Mouse (Mus musculus) kidney, postnatal 0 days (tissue): ENCODE results near the gene Hspb9. TPM values are rescaled to one million over a fixed set of nuclear protein-coding genes. Genes with fewer than 3 reads are reported as not detected.

Experiments used
- ATAC-seq: fragments of 200-750 bp; cut with Nextera tagmentation; replicated peaks from 2 replicates; pipeline ENCODE4 v1.8.0; 2017; ENCODE audit warnings: low read depth, moderate number of reproducible peaks, moderate TSS enrichment, moderate library complexity; ENCODE audit not compliant: low FRiP score
- DNase-seq: peaks from one replicate; pipeline ENCODE4 v3.0.0-alpha.2; 2016; ENCODE audit warnings: low spot score
- H3K27ac ChIP-seq: fragments of 300-500 bp; sonication (generic); 2 replicates; pipeline ENCODE4 v1.5.1; 2014; ENCODE audit warnings: mild to moderate bottlenecking
- H3K27me3 ChIP-seq: fragments of 300-500 bp; sonication (generic); 2 replicates; pipeline ENCODE4 v1.6.1; 2014; ENCODE audit warnings: low read length, mixed read lengths; ENCODE audit not compliant: insufficient read depth
- H3K36me3 ChIP-seq: fragments of 300-500 bp; sonication (generic); 2 replicates; pipeline ENCODE4 v1.6.1; 2014; ENCODE audit warnings: low read length, mixed read lengths; ENCODE audit not compliant: insufficient read depth
- H3K4me1 ChIP-seq: fragments of 300-500 bp; sonication (generic); replicated peaks from 2 replicates; pipeline ENCODE4 v1.6.1; 2014; ENCODE audit warnings: antibody characterized with exemption, low read length, mixed read lengths; ENCODE audit not compliant: insufficient read depth
- H3K4me2 ChIP-seq: fragments of 300-500 bp; sonication (generic); 2 replicates; pipeline ENCODE4 v1.6.1; 2014; ENCODE audit warnings: mild to moderate bottlenecking, low read length, moderate library complexity, mixed read lengths
- H3K4me3 ChIP-seq: fragments of 300-500 bp; sonication (generic); replicated peaks from 2 replicates; pipeline ENCODE4 v1.5.1; 2014; ENCODE audit warnings: low read depth, low read length
- H3K9ac ChIP-seq: fragments of 300-500 bp; sonication (generic); 2 replicates; pipeline ENCODE4 v1.6.1; 2014; ENCODE audit warnings: low read depth, low read length
- H3K9me3 ChIP-seq: fragments of 300-500 bp; sonication (generic); replicated peaks from 2 replicates; pipeline ENCODE4 v1.6.1; 2016; ENCODE audit warnings: low read length, inconsistent platforms, mixed read lengths
- CTCF ChIP-seq: IDR thresholded peaks from 2 replicates; pipeline ENCODE4 v1.5.1; 2016; ENCODE audit warnings: antibody characterized with exemption, low read depth, mild to moderate bottlenecking, moderate library complexity
- WGBS: fragments of 180-500 bp; shearing (Covaris S2); extraction: QIAGEN DNeasy Blood & Tissue Kit; methylation state at CpG from one replicate; pipeline ENCODE4 v1.1.7; 2014; 5-methylcytosine and 5-hydroxymethylcytosine counted together
- polyA plus RNA-seq: library from polyadenylated mRNA; unstranded; fragments of >200 nt; fragmentation: Nextera tagmentation; extraction: Ambion mirVana; gene quantifications from 2 replicates; pipeline ENCODE4 v1.2.1, GENCODE M21; 2015

Gene Hspb9
- polyA plus RNA-seq, 1 experiment from 2014 or later = 0.37 TPM

GRCm38 (mm10) chr11:100722493-100723028, 8.9 kb downstream of the Hspb9 start:
- no peak for DNase-seq
- no peaks in the 10 kb centered on the region for H3K27me3 ChIP-seq
- no peak overlapping the region for H3K9ac ChIP-seq
- WGBS = 39% methylated on average over 2 of the region's 2 CpGs
- H3K36me3 ChIP-seq = peaks cover 12% of the 10 kb centered on the region
- H3K4me3 ChIP-seq = no peak overlapping the region
- peaks cover 15% of the 10 kb centered on the region; the same call in 1 of the 2 replicates for H3K4me1 ChIP-seq
- no peak overlapping the region for H3K4me2 ChIP-seq
- H3K9me3 ChIP-seq = no peaks in the 10 kb centered on the region
- TF ChIP-seq CTCF = no peak
- H3K27ac ChIP-seq = peak overlapping the region; percentile 70
- no peak for ATAC-seq

GRCm38 (mm10) chr11:100724919-100725512, 11.4 kb downstream of the Hspb9 start:
- DNase-seq (peak; percentile 59), ATAC-seq (no peak)
- Histone ChIP-seq H3K4me2 (no peak overlapping the region), H3K36me3 (no peaks in the 10 kb centered on the region), H3K27me3 (no peaks in the 10 kb centered on the region), H3K4me3 (no peak overlapping the region), H3K9me3 (no peaks in the 10 kb centered on the region), H3K27ac (peak overlapping the region; percentile 62), H3K4me1 (peaks cover 15% of the 10 kb centered on the region; the same call in 1 of the 2 replicates), H3K9ac (no peak overlapping the region)
- TF ChIP-seq CTCF = no peak
- WGBS = 34% methylated on average over 5 of the region's 5 CpGs

DNA sequence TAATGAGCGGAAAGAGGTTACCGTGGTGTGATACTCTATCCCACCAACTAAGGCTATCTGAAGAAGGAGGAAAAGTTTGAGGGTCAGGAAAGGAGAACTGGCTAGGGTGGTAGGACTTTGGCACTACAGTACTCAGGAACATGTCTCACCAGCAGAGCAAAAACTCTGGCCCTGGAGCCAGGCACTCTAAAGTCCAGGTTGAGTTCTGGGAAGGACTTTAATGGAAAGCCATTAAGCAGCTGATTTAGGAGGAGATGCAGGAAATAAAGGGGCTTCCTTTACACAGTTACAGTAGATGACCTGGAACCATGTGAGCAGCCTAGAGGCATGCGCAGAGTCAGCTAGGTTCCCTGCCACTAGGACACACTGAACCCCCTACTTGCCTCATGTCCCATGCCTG, 13.6 kb downstream of the Hspb9 start:
- H3K4me2 ChIP-seq = no peak overlapping the region
- peaks cover 9% of the 10 kb centered on the region; the same call in 1 of the 2 replicates for H3K4me1 ChIP-seq
- TF ChIP-seq CTCF = no peak
- no peaks in the 10 kb centered on the region for H3K36me3 ChIP-seq
- DNase-seq (no peak), ATAC-seq (no peak; the same call in 1 of the 2 replicates)
- no peak overlapping the region for H3K4me3 ChIP-seq
- H3K9me3 ChIP-seq = no peaks in the 10 kb centered on the region
- H3K9ac ChIP-seq = no peak overlapping the region
- no peak overlapping the region for H3K27ac ChIP-seq
- no peaks in the 10 kb centered on the region for H3K27me3 ChIP-seq
- WGBS = 79% methylated on average over 3 of the region's 3 CpGs

DNA sequence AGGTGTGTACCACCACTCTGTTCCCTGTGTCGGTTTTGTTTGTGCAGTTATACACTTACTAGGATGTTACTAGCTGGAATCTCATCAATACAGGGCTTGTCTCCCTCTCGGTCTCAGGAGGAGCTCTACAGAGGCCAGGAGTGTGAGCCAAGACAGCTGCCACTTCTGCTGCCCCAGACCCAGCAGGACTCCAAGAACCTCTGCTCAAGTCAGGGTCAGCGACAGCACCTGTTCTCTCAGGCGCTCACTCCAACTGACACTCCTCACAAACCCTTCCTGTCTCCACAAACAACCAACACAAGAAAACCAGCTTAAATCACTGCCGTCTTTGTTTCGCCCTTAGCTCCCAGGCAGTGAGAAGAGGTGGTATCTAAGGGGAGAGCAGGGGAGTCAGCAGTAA, 15.0 kb downstream of the Hspb9 start:
- Histone ChIP-seq H3K4me3 (no peak overlapping the region), H3K27me3 (no peaks in the 10 kb centered on the region), H3K27ac (no peak overlapping the region), H3K9ac (no peak overlapping the region), H3K9me3 (no peaks in the 10 kb centered on the region), H3K36me3 (no peaks in the 10 kb centered on the region), H3K4me2 (no peak overlapping the region), H3K4me1 (peaks cover 9% of the 10 kb centered on the region; the same call in 1 of the 2 replicates)
- no peak for ATAC-seq
- TF ChIP-seq CTCF = no peak
- WGBS = 77% methylated on average over 6 of the region's 6 CpGs
- DNase-seq = no peak

DNA sequence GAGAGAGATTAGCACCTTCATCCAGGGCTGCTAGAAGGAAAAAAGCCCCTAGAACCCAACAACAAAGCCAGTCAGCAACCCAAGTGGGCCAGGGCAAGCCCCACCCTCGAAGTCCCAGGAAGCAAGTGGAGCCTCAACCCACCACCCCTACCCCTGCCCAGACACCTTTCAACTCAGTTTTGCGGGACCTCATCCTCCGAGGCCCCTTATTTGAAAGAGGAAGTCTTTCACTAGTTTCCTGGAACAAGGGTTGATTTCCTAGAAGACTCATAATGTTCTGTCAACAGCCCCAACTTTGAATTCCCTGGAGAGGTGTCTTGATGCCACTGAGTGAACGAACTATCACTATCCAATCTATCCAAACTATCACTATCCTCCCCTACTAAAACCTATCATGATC, 16.3 kb downstream of the Hspb9 start:
- Histone ChIP-seq H3K27ac (peak overlapping the region; percentile 36; the same call in 1 of the 2 replicates), H3K4me1 (peaks cover 5% of the 10 kb centered on the region; the same call in 1 of the 2 replicates), H3K9ac (no peak overlapping the region), H3K27me3 (no peaks in the 10 kb centered on the region), H3K4me3 (no peak overlapping the region), H3K4me2 (no peak overlapping the region), H3K9me3 (no peaks in the 10 kb centered on the region), H3K36me3 (no peaks in the 10 kb centered on the region)
- ATAC-seq = no peak
- TF ChIP-seq CTCF = no peak
- DNase-seq = no peak
- WGBS = 79% methylated on average over 4 of the region's 4 CpGs

DNA sequence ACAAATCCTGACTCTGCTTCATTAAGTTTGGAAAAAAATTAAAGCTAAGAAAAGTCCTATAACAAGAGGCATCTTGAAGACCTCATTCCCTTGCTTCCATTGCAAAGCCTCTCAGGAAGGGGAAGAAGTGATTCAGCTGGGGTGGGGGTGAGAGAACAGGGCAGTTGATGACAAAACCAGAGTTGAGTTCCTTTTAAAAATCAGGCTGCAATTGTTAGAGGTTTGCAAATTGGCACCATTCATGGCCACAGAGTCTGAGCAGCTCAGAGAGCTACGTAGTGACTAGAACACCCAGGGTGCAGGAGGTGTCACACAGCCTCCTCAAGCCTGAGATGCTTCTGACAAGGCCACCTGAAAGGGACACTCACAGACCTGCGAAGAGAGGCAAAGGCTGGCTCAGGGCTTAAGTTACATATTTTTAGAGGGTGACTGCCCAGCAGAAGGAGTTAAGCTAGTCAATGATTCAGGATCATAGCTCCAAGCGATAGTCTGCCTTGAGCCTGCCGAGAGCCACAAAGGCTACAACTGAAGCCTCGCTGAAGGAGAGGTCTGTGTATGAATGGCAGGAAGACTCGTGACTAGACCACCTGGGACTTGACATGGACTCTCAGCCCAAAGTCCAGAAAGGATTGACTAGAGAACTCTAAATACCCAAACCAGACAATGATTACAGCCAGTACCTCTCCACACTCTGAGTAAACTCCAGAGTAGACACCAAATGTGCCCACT, 17.0 kb downstream of the Hspb9 start:
- Histone ChIP-seq H3K27ac (peak overlapping the region; percentile 36; the same call in 1 of the 2 replicates), H3K36me3 (no peaks in the 10 kb centered on the region), H3K4me2 (no peak overlapping the region), H3K9ac (no peak overlapping the region), H3K4me3 (no peak overlapping the region), H3K27me3 (no peaks in the 10 kb centered on the region), H3K9me3 (no peaks in the 10 kb centered on the region), H3K4me1 (0 out of 2 replicates have a peak, but pooled peaks cover under 1% of the 10 kb centered on the region)
- WGBS = 77% methylated on average over 6 of the region's 6 CpGs
- peak; percentile 81 for ATAC-seq
- peak; percentile 29 for DNase-seq
- TF ChIP-seq CTCF = no peak
